Mouse (Mus musculus) hindbrain, postnatal 0 days (tissue): Measurements from ENCODE around the gene Tmed10. TPM values are rescaled to one million over a fixed set of nuclear protein-coding genes. Genes with fewer than 3 reads are reported as not detected.
A peak's percentile ranks its signal among the peaks of the same experiment; 100 is the strongest.

ENCODE experiments used
- ATAC-seq: fragments of 200-750 bp; cut with Nextera tagmentation; 2 replicates; pipeline ENCODE4 v1.8.0; 2017; ENCODE audit warnings: mild to moderate bottlenecking, moderate TSS enrichment, moderate library complexity
- DNase-seq: peaks from one replicate; pipeline ENCODE4 v3.0.0-alpha.2; 2015; ENCODE audit warnings: low spot score
- H3K27ac ChIP-seq: fragments of 300-500 bp; sonication (generic); 2 replicates; pipeline ENCODE4 v1.5.1; 2014; ENCODE audit warnings: mild to moderate bottlenecking
- H3K27me3 ChIP-seq: fragments of 300-500 bp; sonication (generic); 2 replicates; pipeline ENCODE4 v1.6.1; 2014; ENCODE audit warnings: low read length, mixed read lengths; ENCODE audit not compliant: insufficient read depth
- H3K36me3 ChIP-seq: fragments of 300-500 bp; sonication (generic); 2 replicates; pipeline ENCODE4 v1.6.1; 2014; ENCODE audit warnings: low read length, mixed read lengths; ENCODE audit not compliant: insufficient read depth
- H3K4me1 ChIP-seq: fragments of 300-500 bp; sonication (generic); 2 replicates; pipeline ENCODE4 v1.6.1; 2014; ENCODE audit warnings: antibody characterized with exemption, low read length, mixed read lengths; ENCODE audit not compliant: insufficient read depth
- H3K4me2 ChIP-seq: fragments of 300-500 bp; sonication (generic); 2 replicates; pipeline ENCODE4 v1.6.1; 2014; ENCODE audit warnings: low read depth, mild to moderate bottlenecking, low read length, moderate library complexity, mixed read lengths
- H3K4me3 ChIP-seq: fragments of 300-500 bp; sonication (generic); 2 replicates; pipeline ENCODE4 v1.5.1; 2014; ENCODE audit warnings: low read length
- H3K9ac ChIP-seq: fragments of 300-500 bp; sonication (generic); replicated peaks from 2 replicates; pipeline ENCODE4 v1.6.1; 2014; ENCODE audit warnings: mild to moderate bottlenecking, low read length, moderate library complexity, mixed read lengths
- H3K9me3 ChIP-seq: fragments of 300-500 bp; sonication (generic); 2 replicates; pipeline ENCODE4 v1.6.1; 2016; ENCODE audit warnings: low read length, mixed read lengths
- CTCF ChIP-seq: IDR thresholded peaks from 2 replicates; pipeline ENCODE4 v1.5.1; 2016; ENCODE audit warnings: antibody characterized with exemption, control low read depth, low read depth
- WGBS: fragments of 180-500 bp; shearing (Covaris S2); extraction: QIAGEN DNeasy Blood & Tissue Kit; methylation state at CpG from one replicate; pipeline ENCODE4 v1.1.7; 2014; 5-methylcytosine and 5-hydroxymethylcytosine counted together
- polyA plus RNA-seq: library from polyadenylated mRNA; unstranded; fragments of >200 nt; fragmentation: Nextera tagmentation; extraction: Ambion mirVana; gene quantifications from 2 replicates; pipeline ENCODE4 v1.2.1, GENCODE M21; 2015
- total RNA-seq: library from RNA; depleted of rRNA; stranded (reverse); fragments of >200 nt; gene quantifications from 2 replicates; pipeline ENCODE4 v1.2.3, GENCODE M21; 2014

Tmed10 gene
- total and polyA plus RNA-seq, 2 experiments from 2014 or later, result 55.0 to 222 TPM

DNA sequence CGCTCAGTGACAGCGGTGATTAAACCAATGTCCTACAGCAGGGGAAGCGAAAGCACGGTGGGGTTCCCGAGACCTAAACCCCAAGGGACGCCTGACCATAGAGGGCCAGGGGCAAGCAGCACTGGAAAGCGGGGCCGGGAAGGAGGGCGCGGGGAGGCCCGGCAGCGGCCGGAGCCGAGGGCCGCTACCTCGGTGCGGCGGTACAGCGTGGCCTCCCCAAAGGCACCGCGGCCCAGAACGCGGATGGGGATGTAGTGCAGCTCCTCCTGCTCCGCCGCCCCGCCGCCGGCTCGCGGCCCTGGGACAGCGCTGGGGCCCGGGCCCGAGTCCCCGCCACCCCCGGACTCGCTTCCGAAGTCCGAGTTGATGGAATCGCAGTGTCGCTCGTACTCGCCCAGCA, 35.8 kb downstream of the Tmed10 start:
- WGBS, result under 1% methylated on average over 37 of the region's 42 CpGs
- peak; percentile 76 for ATAC-seq
- Histone ChIP-seq H3K36me3 (peaks cover 7% of the 10 kb centered on the region), H3K9ac (peak overlapping the region; percentile 97), H3K27me3 (no peaks in the 10 kb centered on the region), H3K4me3 (peak overlapping the region; percentile 97), H3K4me1 (0 out of 2 replicates have a peak, but pooled peaks cover 7% of the 10 kb centered on the region), H3K9me3 (no peaks in the 10 kb centered on the region), H3K27ac (peak overlapping the region; percentile 87), H3K4me2 (peak overlapping the region; percentile 69)
- no peak for TF ChIP-seq CTCF
- peak; percentile 48 for DNase-seq

DNA sequence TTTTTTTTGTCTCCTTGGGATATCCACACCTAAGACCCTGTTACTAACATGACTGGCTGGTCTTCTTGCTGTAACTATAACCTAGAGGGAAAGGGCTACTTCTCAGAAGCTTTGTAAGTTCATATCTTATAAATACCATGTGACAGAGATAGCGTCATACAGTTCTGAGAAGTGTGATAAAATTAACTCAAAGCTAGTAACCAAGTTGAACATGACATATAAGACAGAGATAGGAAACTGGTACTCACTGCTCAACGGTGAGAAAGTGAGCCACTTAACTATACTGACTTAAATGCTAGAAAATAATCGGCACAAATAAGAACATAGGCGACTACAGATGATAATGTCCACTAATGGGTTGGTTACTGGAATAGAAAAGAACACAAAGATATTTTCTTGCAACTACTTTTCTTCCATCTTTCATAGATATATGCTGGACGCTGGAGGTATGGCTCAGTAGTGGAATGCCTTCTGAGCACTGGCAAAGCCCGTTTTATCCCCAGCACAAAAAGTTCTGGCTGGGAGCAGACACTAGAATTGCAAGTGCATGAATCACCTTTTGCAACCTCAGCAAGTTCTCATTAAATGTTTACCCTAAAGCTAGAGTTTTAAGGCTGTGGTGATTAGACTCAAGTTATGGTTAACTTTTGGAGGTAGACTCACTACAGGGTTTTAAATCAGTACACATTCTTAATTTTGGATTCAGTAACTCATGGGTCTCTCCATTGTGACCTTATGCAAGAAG, 36.9 kb downstream of the Tmed10 start:
- Histone ChIP-seq H3K9me3 (no peaks in the 10 kb centered on the region), H3K36me3 (peaks cover 10% of the 10 kb centered on the region), H3K27me3 (no peaks in the 10 kb centered on the region), H3K9ac (no peak overlapping the region), H3K4me2 (peak overlapping the region; percentile 69), H3K4me3 (peak overlapping the region; percentile 97), H3K27ac (no peak overlapping the region), H3K4me1 (0 out of 2 replicates have a peak, but pooled peaks cover 7% of the 10 kb centered on the region)
- 86% methylated on average over 6 of the region's 6 CpGs for WGBS
- ATAC-seq, result no peak
- TF ChIP-seq CTCF, result no peak
- DNase-seq, result no peak

DNA sequence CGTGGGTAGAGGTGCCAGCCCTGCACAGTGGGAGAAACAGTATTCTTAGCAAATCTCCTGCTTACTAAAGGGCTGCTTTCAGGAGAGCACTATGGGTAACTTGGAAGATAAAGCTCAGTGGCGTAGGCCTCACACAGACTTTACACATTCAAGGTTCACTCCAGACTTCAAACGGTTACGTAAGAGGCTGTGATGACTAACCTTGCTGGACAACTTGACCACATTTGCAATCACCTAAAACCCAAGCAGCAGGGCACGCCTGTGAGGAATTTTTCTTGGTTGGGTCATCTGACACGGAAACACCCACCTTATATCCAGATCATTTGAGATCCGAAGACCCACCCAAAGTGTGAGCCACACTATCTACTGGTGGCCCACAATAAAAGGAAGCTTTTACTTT, 44.5 kb downstream of the Tmed10 start:
- Histone ChIP-seq H3K27me3 (no peaks in the 10 kb centered on the region), H3K9me3 (no peaks in the 10 kb centered on the region), H3K36me3 (peaks cover 60% of the 10 kb centered on the region), H3K27ac (no peak overlapping the region), H3K4me3 (no peak overlapping the region), H3K9ac (no peak overlapping the region), H3K4me2 (no peak overlapping the region), H3K4me1 (no peaks in the 10 kb centered on the region)
- ATAC-seq (no peak), DNase-seq (no peak)
- WGBS, result 92% methylated on average over 7 of the region's 7 CpGs
- TF ChIP-seq CTCF, result no peak

DNA sequence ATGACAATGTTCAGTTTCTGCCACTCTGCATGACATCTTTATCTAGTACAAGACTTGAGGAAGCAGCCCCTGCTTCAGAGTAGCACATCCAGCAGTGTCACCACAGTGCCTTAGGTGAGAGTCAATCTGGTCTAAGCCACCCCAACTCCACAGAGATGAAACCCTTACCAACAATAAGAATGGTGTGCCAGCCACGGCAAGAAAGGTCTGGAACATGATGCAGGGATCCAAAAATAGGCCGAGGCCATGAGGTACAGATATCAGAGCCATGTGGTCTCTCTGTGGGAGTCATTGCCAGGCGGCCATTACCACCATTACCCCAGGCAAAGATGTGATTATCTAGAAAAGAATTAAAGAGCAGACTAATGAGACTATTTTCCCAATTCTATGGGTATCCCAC, 66.0 kb downstream of the Tmed10 start:
- Histone ChIP-seq H3K36me3 (peaks cover 86% of the 10 kb centered on the region), H3K4me3 (no peak overlapping the region), H3K4me1 (no peaks in the 10 kb centered on the region), H3K9me3 (no peaks in the 10 kb centered on the region), H3K9ac (no peak overlapping the region), H3K27me3 (no peaks in the 10 kb centered on the region), H3K27ac (no peak overlapping the region), H3K4me2 (no peak overlapping the region)
- ATAC-seq (no peak), DNase-seq (no peak)
- TF ChIP-seq CTCF, result no peak
- WGBS, result 63% methylated on average over 3 of the region's 3 CpGs

DNA sequence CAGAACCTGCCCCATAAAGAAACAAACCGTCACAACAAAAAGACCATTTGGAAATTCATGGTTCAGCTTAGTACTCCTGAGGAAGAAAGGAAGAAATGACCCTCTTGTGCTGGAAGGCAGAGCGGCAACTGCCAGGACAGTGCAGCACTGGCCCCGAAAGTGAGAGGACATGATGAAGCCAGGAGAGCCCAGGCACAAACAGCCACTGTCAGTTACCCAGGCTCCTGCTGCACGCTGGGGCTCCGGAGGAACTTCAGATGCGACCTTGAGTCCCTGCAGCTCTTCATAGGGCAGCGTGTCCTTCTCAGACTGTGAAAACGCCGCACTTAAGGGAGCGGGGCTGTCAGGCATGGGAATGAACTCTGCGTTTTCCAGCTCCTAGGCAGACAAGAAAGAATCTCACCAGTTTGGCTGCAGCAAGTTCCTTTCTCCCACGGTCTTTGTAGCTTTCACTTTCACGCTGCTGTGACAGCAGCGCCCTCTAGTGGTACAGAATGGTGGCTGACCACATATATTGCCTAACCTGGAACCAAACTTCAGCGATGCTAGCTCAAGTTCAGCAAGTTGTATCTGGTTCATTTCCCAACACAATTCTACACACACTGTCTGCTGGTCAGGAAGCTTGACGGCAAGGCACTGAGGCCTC, 69.3 kb downstream of the Tmed10 start:
- H3K4me2 ChIP-seq, result peak overlapping the region; percentile 33; the same call in 1 of the 2 replicates
- peak; percentile 99 for TF ChIP-seq CTCF
- WGBS, result 39% methylated on average over 16 of the region's 16 CpGs
- H3K27ac ChIP-seq, result peak overlapping the region; percentile 64
- H3K9ac ChIP-seq, result no peak overlapping the region
- ATAC-seq (peak; percentile 75), DNase-seq (peak; percentile 93)
- no peaks in the 10 kb centered on the region for H3K4me1 ChIP-seq
- no peak overlapping the region for H3K4me3 ChIP-seq
- H3K27me3 ChIP-seq, result no peaks in the 10 kb centered on the region
- no peaks in the 10 kb centered on the region for H3K9me3 ChIP-seq
- peaks cover 80% of the 10 kb centered on the region for H3K36me3 ChIP-seq

DNA sequence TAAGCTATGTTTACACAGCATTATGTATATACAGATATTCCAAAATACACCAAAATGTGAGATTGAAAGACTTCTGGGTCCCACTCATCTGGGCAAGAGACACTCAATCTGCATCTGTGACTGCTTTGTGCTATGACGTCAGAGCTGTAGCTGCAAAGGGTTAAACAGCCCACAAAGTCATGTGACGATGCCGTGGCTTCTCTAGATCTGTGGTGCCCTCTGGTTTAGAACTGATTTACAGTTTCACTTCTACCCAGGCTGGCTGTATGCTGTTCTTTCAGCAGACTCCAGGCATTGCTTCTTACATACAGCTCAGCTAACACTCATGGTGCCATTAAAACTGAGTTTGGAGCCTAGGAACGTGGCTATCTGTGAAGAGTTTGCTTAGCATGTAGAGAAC, 69.9 kb downstream of the Tmed10 start:
- no peaks in the 10 kb centered on the region for H3K9me3 ChIP-seq
- 0 out of 2 replicates have a peak overlapping the region, but pooled peaks have one; percentile 64 for H3K27ac ChIP-seq
- ATAC-seq (no peak), DNase-seq (no peak)
- no peak overlapping the region for H3K9ac ChIP-seq
- H3K4me2 ChIP-seq, result no peak overlapping the region
- H3K36me3 ChIP-seq, result peaks cover 77% of the 10 kb centered on the region
- WGBS, result 68% methylated on average over 4 of the region's 4 CpGs
- no peaks in the 10 kb centered on the region for H3K27me3 ChIP-seq
- TF ChIP-seq CTCF, result no peak
- no peaks in the 10 kb centered on the region for H3K4me1 ChIP-seq
- no peak overlapping the region for H3K4me3 ChIP-seq

DNA sequence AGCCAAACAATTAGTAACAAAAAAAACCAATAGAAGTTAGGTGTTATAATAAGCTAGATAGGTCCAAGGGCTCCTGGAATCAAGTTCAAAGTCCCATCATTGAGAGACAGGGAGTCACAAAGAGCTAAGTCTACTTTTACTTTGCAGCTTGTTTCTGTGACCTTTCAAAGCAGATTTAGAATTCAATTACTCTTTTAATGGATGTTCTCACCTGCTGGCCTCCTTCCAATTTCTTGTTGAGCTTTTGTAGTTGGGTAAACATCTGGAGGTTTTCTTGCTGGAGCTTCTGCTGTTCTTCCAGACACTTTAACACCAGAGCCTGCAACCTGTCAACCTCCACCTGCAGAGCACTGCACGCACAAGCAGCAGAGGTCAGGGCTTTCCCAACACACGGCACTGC, 71.4 kb downstream of the Tmed10 start:
- no peak for TF ChIP-seq CTCF

More for the DNA sequence above, 71.4 kb downstream of the Tmed10 start:
- H3K4me3 ChIP-seq, result no peak overlapping the region
- H3K36me3 ChIP-seq, result peaks cover 65% of the 10 kb centered on the region
- no peaks in the 10 kb centered on the region for H3K4me1 ChIP-seq
- no peak for ATAC-seq
- H3K4me2 ChIP-seq, result no peak overlapping the region
- 73% methylated on average over 2 of the region's 2 CpGs for WGBS
- no peak overlapping the region for H3K9ac ChIP-seq
- H3K27me3 ChIP-seq, result no peaks in the 10 kb centered on the region
- H3K27ac ChIP-seq, result no peak overlapping the region
- H3K9me3 ChIP-seq, result no peaks in the 10 kb centered on the region
- no peak for DNase-seq
